27 mouse cellular contexts compared by ENCODE assay signal in genomic region chr10:126182386-126182785, GRCm38 (mm10).
"Had no signal": no experiment of that assay in that cellular context is flagged by ENCODE, and none has a peak within 500 bp of the region (broad histone marks: within the 10 kb centered on the region; RNA-seq: fewer than 3 reads in every experiment).

No protein-coding gene starts in this region.

- H3K9ac ChIP-seq: heart, embryonic 13.5 days; heart, embryonic 15.5 days; hindbrain, embryonic 15.5 days; kidney, embryonic 15.5 days; limb, embryonic 13.5 days; limb, embryonic 15.5 days; liver, embryonic 12.5 days; liver, embryonic 14.5 days had no signal

- H3K4me3 ChIP-seq: gastrocnemius, adult 2 months; heart, adult 2 months; heart, embryonic 13.5 days; heart, embryonic 15.5 days; hindbrain, embryonic 15.5 days; kidney, embryonic 15.5 days; limb, embryonic 13.5 days; limb, embryonic 15.5 days; liver, embryonic 12.5 days had no signal

- H3K27ac ChIP-seq: gastrocnemius, adult 2 months; heart, adult 2 months; heart, embryonic 13.5 days; heart, embryonic 15.5 days; hindbrain, embryonic 15.5 days; hindbrain, postnatal 0 days; kidney, embryonic 15.5 days; kidney, postnatal 0 days; limb, embryonic 13.5 days; limb, embryonic 15.5 days; liver, embryonic 12.5 days; liver, embryonic 14.5 days had no signal

- H3K9me3 ChIP-seq: heart, embryonic 15.5 days; hindbrain, embryonic 15.5 days; kidney, embryonic 15.5 days had no signal

- ATAC-seq: hindbrain, postnatal 0 days; intestine, embryonic 16.5 days; liver, embryonic 12.5 days had no signal

- H3K4me2 ChIP-seq: heart, embryonic 11.5 days; heart, embryonic 13.5 days; heart, embryonic 15.5 days; hindbrain, embryonic 15.5 days; kidney, embryonic 15.5 days; limb, embryonic 13.5 days; limb, embryonic 15.5 days; liver, embryonic 12.5 days had no signal

- DNase-seq: gastrocnemius, adult 2 months; gastrocnemius, postnatal 10 days; gastrocnemius, postnatal 36 days; heart, adult 11 months; heart, adult 2 months; heart, postnatal 14 days; heart, postnatal 36 days; kidney, adult 11 months; kidney, adult 2 months; kidney, adult 9 months; kidney, postnatal 14 days; kidney, postnatal 36 days; layer of hippocampus, adult 9-11 months; layer of hippocampus, postnatal 36 days; left cerebral cortex, postnatal 4 days had no signal

- H3K36me3 ChIP-seq: heart, embryonic 13.5 days; heart, embryonic 15.5 days; hindbrain, embryonic 15.5 days; kidney, embryonic 15.5 days; limb, embryonic 13.5 days; limb, embryonic 15.5 days; liver, embryonic 12.5 days had no signal

- H3K4me1 ChIP-seq: heart, embryonic 13.5 days; heart, embryonic 15.5 days; hindbrain, embryonic 15.5 days; kidney, embryonic 15.5 days; limb, embryonic 13.5 days; limb, embryonic 15.5 days; liver, embryonic 12.5 days had no signal

- H3K27me3 ChIP-seq: heart, embryonic 13.5 days; heart, embryonic 15.5 days; hindbrain, embryonic 15.5 days; kidney, embryonic 15.5 days; limb, embryonic 13.5 days; limb, embryonic 15.5 days; liver, embryonic 12.5 days had no signal
